Comparison of ENCODE assay signal across 8 mouse cellular contexts in genomic region chr9:94482215-94482975, GRCm38 (mm10). TPM values are rescaled to one million over a fixed set of nuclear protein-coding genes. Genes with fewer than 3 reads are reported as not detected.
A peak's percentile ranks its signal among the peaks of the same experiment; 100 is the strongest.
DNase-seq lines count a peak whose midpoint lies in the region; ATAC-seq and TF ChIP-seq lines count a peak whose summit lies in the region.

No protein-coding gene starts in this region.

- no peak for TF ChIP-seq EP300 in heart, postnatal 0 days (IDR thresholded peaks at IDR 0.05; ENCODE audit: low read depth)

- no peaks in the 10 kb centered on the region for H3K4me1 ChIP-seq in heart, postnatal 0 days (ENCODE audit: control insufficient read depth, insufficient read depth)
- H3K4me1 ChIP-seq in heart, embryonic 11.5 days (ENCODE audit: control insufficient read depth, insufficient read depth, low read length) = 0 out of 2 replicates have a peak, but pooled peaks cover 3% of the 10 kb centered on the region

- peak; percentile 53; the same call in 1 of the 2 replicates for ATAC-seq in heart, postnatal 0 days (ENCODE audit: insufficient read depth, low read depth)
- no peak for ATAC-seq in heart, embryonic 11.5 days (replicated peaks; ENCODE audit: insufficient number of reproducible peaks, low FRiP score, low TSS enrichment)

- TF ChIP-seq CTCF in heart, postnatal 0 days (IDR thresholded peaks at IDR 0.05; ENCODE audit: low read depth) = no peak

- WGBS in heart, postnatal 0 days = 61% methylated on average over 10 of the region's 10 CpGs
- 81% methylated on average over 10 of the region's 10 CpGs for WGBS in heart, embryonic 11.5 days (ENCODE audit: insufficient replicate concordance)

- H3K36me3 ChIP-seq in heart, postnatal 0 days (replicated peaks; ENCODE audit: control insufficient read depth, insufficient read depth, low read length) = no peaks in the 10 kb centered on the region
- no peaks in the 10 kb centered on the region for H3K36me3 ChIP-seq in heart, embryonic 11.5 days (ENCODE audit: control insufficient read depth, insufficient read depth, low read length)

- no peak for DNase-seq in heart, postnatal 0 days (ENCODE audit: low spot score)
- peak; percentile 15 for DNase-seq in adrenal gland, adult 8-10 months
- DNase-seq in fat pad, adult 2 months (ENCODE audit: extremely low read depth, low read depth, low spot score) = peak; percentile 97
- DNase-seq in layer of hippocampus, adult 8-10 months (ENCODE audit: low spot score in 2 of 2) = peak; percentile 76 to 78
- DNase-seq in lung, postnatal 36 days = peak; percentile 65
- peak; percentile 66 for DNase-seq in testis, postnatal 14 days (ENCODE audit: low spot score)
- DNase-seq in c-Kit-positive CD71-positive TER-119-positive erythroid progenitor cells, embryonic 14.5 days (ENCODE audit: low spot score) = no peak

- no peak overlapping the region for H3K27ac ChIP-seq in heart, postnatal 0 days (ENCODE audit: low read depth)
- no peak overlapping the region for H3K27ac ChIP-seq in heart, embryonic 11.5 days (ENCODE audit: low read depth, low read length)

- H3K4me2 ChIP-seq in heart, postnatal 0 days (ENCODE audit: low read depth, low read length) = no peak overlapping the region
- H3K4me2 ChIP-seq in heart, embryonic 11.5 days = no peak overlapping the region

- no peaks in the 10 kb centered on the region for H3K27me3 ChIP-seq in heart, postnatal 0 days (ENCODE audit: control insufficient read depth, insufficient read depth, low read length)
- H3K27me3 ChIP-seq in heart, embryonic 11.5 days (ENCODE audit: control insufficient read depth, insufficient read depth, low read length) = no peaks in the 10 kb centered on the region

- no peak overlapping the region for H3K9ac ChIP-seq in heart, postnatal 0 days (replicated peaks; ENCODE audit: low read depth, low read length)
- no peak overlapping the region for H3K9ac ChIP-seq in heart, embryonic 11.5 days (ENCODE audit: low read depth, low read length)

- H3K9me3 ChIP-seq in heart, postnatal 0 days (replicated peaks; ENCODE audit: control insufficient read depth, low read length) = no peaks in the 10 kb centered on the region
- H3K9me3 ChIP-seq in heart, embryonic 11.5 days (replicated peaks; ENCODE audit: control insufficient read depth, low read length) = no peaks in the 10 kb centered on the region

- H3K4me3 ChIP-seq in heart, postnatal 0 days (ENCODE audit: low read depth, low read length) = no peak overlapping the region
- H3K4me3 ChIP-seq in heart, embryonic 11.5 days (ENCODE audit: low read depth, low read length) = no peak overlapping the region

RNA-seq across cellular contexts. Expression of gene 1190002N15Rik, which starts 55.5 kb away (rescaled TPM):
- total RNA-seq in heart, postnatal 0 days (2014; rRNA removed; ENCODE audit: low replicate concordance) = 52.0 and 56.4 TPM in 2 replicates
- 10.8 and 11.2 TPM in 2 replicates for polyA plus RNA-seq in heart, postnatal 0 days (2015; fragmentation: Nextera tagmentation; extraction: Ambion mirVana)
- 54.3 and 67.1 TPM in 2 replicates for polyA plus RNA-seq in heart, embryonic 11.5 days (2014; fragmentation: Nextera tagmentation; extraction: Ambion mirVana)
- total RNA-seq in adrenal gland, adult 8-10 months (2022) = 10 to 100 TPM; 14.0 to 21.4 (median 17.1) TPM
- 10 to 100 TPM; 18.1 to 19.6 (median 18.9) TPM for total RNA-seq in layer of hippocampus, adult 8-10 months (2022)

Comparison
In these comparisons a context has a peak if more than half of its experiments do, and no peak if none do; other contexts are left out.
1. DNase-seq: peak in adrenal gland, adult 8-10 months (single experiment), fat pad, adult 2 months (single experiment), layer of hippocampus, adult 8-10 months (2 of 2), lung, postnatal 36 days (single experiment) and testis, postnatal 14 days (single experiment); none in heart, postnatal 0 days (single experiment) and c-Kit-positive CD71-positive TER-119-positive erythroid progenitor cells, embryonic 14.5 days (single experiment).